In genomic region chr12:8347746-8348462, GRCm38 (mm10) we compare ENCODE assay signal across 12 mouse cellular contexts. TPM values are rescaled to one million over a fixed set of nuclear protein-coding genes. Genes with fewer than 3 reads are reported as not detected.
DNase-seq lines count a peak whose midpoint lies in the region; ATAC-seq and TF ChIP-seq lines count a peak whose summit lies in the region.
"Had no signal": no experiment of that assay in that cellular context is flagged by ENCODE, and none has a peak within 500 bp of the region (broad histone marks: within the 10 kb centered on the region; RNA-seq: fewer than 3 reads in every experiment).

No protein-coding gene starts in this region.

- no peak overlapping the region for H3K4me2 ChIP-seq in stomach, embryonic 15.5 days
- H3K4me2 ChIP-seq in stomach, postnatal 0 days (replicated peaks; ENCODE audit: low read depth), result no peak overlapping the region

- no peak overlapping the region for H3K9ac ChIP-seq in stomach, embryonic 15.5 days
- no peak overlapping the region for H3K9ac ChIP-seq in stomach, postnatal 0 days (ENCODE audit: low read length)

- DNase-seq in adrenal gland, adult (ENCODE audit: inconsistent age in 2 of 2, low spot score in 1 of 2), result peak; percentile 57 to 75
- DNase-seq in adrenal gland, postnatal 10 days, result no peak
- DNase-seq in kidney, adult 2 months, result no peak
- no peak for DNase-seq in kidney, postnatal 4 days
- DNase-seq in stomach, postnatal 0 days (ENCODE audit: low spot score), result no peak
- peak; percentile 55 for DNase-seq in splenic B cell, adult 2 months (ENCODE audit: low read depth, low spot score)
- DNase-seq in cerebellum, postnatal 25 days, result no peak
- DNase-seq: cerebellum, adult 11-12 months had no signal

- no peak for TF ChIP-seq EP300 in stomach, postnatal 0 days (optimal IDR thresholded peaks at IDR 0.05)

- H3K4me3 ChIP-seq in kidney, adult 2 months (ENCODE audit: insufficient read depth, low read depth, low read length), result no peak overlapping the region
- no peak overlapping the region for H3K4me3 ChIP-seq in stomach, embryonic 15.5 days (replicated peaks)
- H3K4me3 ChIP-seq in stomach, postnatal 0 days (ENCODE audit: low read depth, low read length), result no peak overlapping the region

- peaks cover 13% of the 10 kb centered on the region for H3K4me1 ChIP-seq in kidney, adult 2 months (ENCODE audit: control insufficient read depth, insufficient read depth, low read length)
- H3K4me1 ChIP-seq in stomach, embryonic 15.5 days, result peaks cover 15% of the 10 kb centered on the region
- H3K4me1 ChIP-seq in stomach, postnatal 0 days (replicated peaks; ENCODE audit: control insufficient read depth, insufficient read depth), result no peaks in the 10 kb centered on the region

- H3K27me3 ChIP-seq in kidney, adult 2 months (replicated peaks; ENCODE audit: control insufficient read depth, insufficient read depth, low read length), result no peaks in the 10 kb centered on the region
- H3K27me3 ChIP-seq in stomach, embryonic 15.5 days (replicated peaks), result no peaks in the 10 kb centered on the region
- no peaks in the 10 kb centered on the region for H3K27me3 ChIP-seq in stomach, postnatal 0 days (ENCODE audit: control insufficient read depth, insufficient read depth, low read length)
- no peaks in the 10 kb centered on the region for H3K27me3 ChIP-seq in splenic B cell, adult 2 months (ENCODE audit: control insufficient read depth, insufficient read depth, low read length, poor library complexity, severe bottlenecking)

- WGBS in kidney, adult 2 months, result 81% methylated on average over 8 of the region's 8 CpGs
- 75% methylated on average over 8 of the region's 8 CpGs for WGBS in stomach, embryonic 15.5 days
- WGBS in stomach, postnatal 0 days, result 79% methylated on average over 8 of the region's 8 CpGs

- no peak for TF ChIP-seq POLR2A in kidney, adult 2 months (IDR thresholded peaks at IDR 0.05; ENCODE audit: low read depth, low read length)

- TF ChIP-seq CTCF in kidney, adult 2 months (conservative IDR thresholded peaks at IDR 0.05; ENCODE audit: insufficient read depth, insufficient read length, low read depth, low read length), result no peak
- TF ChIP-seq CTCF in stomach, postnatal 0 days (IDR thresholded peaks at IDR 0.05; ENCODE audit: low read depth), result no peak

- H3K27ac ChIP-seq in kidney, adult 2 months (ENCODE audit: insufficient read depth, low read depth, low read length), result peak overlapping the region; percentile 48
- peak overlapping the region; percentile 17; the same call in 1 of the 2 replicates for H3K27ac ChIP-seq in stomach, embryonic 15.5 days
- no peak overlapping the region for H3K27ac ChIP-seq in stomach, postnatal 0 days (replicated peaks)

- no peaks in the 10 kb centered on the region for H3K9me3 ChIP-seq in stomach, embryonic 15.5 days
- H3K9me3 ChIP-seq in stomach, postnatal 0 days (ENCODE audit: control insufficient read depth, low read length), result no peaks in the 10 kb centered on the region

- no peaks in the 10 kb centered on the region for H3K36me3 ChIP-seq in kidney, adult 2 months (ENCODE audit: control insufficient read depth, insufficient read depth, low read length)
- no peaks in the 10 kb centered on the region for H3K36me3 ChIP-seq in stomach, embryonic 15.5 days
- no peaks in the 10 kb centered on the region; the same call in 1 of the 2 replicates for H3K36me3 ChIP-seq in stomach, postnatal 0 days (ENCODE audit: control insufficient read depth, insufficient read depth, low read length)
- H3K36me3 ChIP-seq in splenic B cell, adult 2 months (ENCODE audit: control insufficient read depth, insufficient read depth, low read length, poor library complexity, severe bottlenecking), result no peaks in the 10 kb centered on the region

- no peak for ATAC-seq in stomach, embryonic 15.5 days (ENCODE audit: insufficient read depth, low FRiP score, low read depth)
- ATAC-seq in stomach, postnatal 0 days (ENCODE audit: low FRiP score, low TSS enrichment), result no peak
- ATAC-seq: inflammation-experienced regulatory T-cells, adult 6 months had no signal

RNA-seq across cellular contexts. Expression of gene Hs1bp3, which starts 34.7 kb away (rescaled TPM):
- 10 to 100 TPM; 11.0 to 16.9 TPM for total RNA-seq in adrenal gland, postnatal 10 days (2021)
- polyA plus RNA-seq in kidney, adult 2 months (2012; rRNA removed), result 25.3 and 27.7 TPM in 2 replicates
- 14.5 and 14.9 TPM in 2 replicates for polyA plus RNA-seq in stomach, embryonic 15.5 days (2015; fragmentation: Nextera tagmentation; extraction: Ambion mirVana)
- 7.0 and 7.7 TPM in 2 replicates for polyA plus RNA-seq in stomach, postnatal 0 days (2015; fragmentation: Nextera tagmentation; extraction: Ambion mirVana)

RNA-seq across cellular contexts. Expression of gene Gdf7, which starts 46.1 kb away (rescaled TPM):
- total RNA-seq in adrenal gland, postnatal 10 days (2021), result under 1 TPM in 1 of 2 experiments, not detected in 1; 0.18 TPM
- 1.1 and 1.5 TPM in 2 replicates for polyA plus RNA-seq in kidney, adult 2 months (2012; rRNA removed)
- polyA plus RNA-seq in stomach, embryonic 15.5 days (2015; fragmentation: Nextera tagmentation; extraction: Ambion mirVana), result not detected in 2 replicates
- 0.06 TPM in 1 of 2 replicates, not detected in the other for polyA plus RNA-seq in stomach, postnatal 0 days (2015; fragmentation: Nextera tagmentation; extraction: Ambion mirVana)
- total RNA-seq: gastrocnemius, adult 18-20 months had no signal
- polyA plus RNA-seq: inflammation-experienced regulatory T-cells, adult 6 months; stomach, embryonic 14.5 days had no signal

Comparison
In these comparisons a context has a peak if more than half of its experiments do, and no peak if none do; other contexts are left out.
1. DNase-seq: peak in adrenal gland, adult (2 of 2) and splenic B cell, adult 2 months (single experiment); none in adrenal gland, postnatal 10 days (single experiment), kidney, adult 2 months (single experiment), kidney, postnatal 4 days (0 of 2), stomach, postnatal 0 days (single experiment) and cerebellum, postnatal 25 days (0 of 2).